Mouse (Mus musculus) lung, postnatal 25 days (tissue): ENCODE measurements around the gene Fzd2.
"Not testable (repeated sequence)": the region's sequence is repeated elsewhere in the genome, so short reads cannot be mapped to it uniquely, and the experiment has no call there.

Source experiments
- DNase-seq: peaks from one replicate; pipeline ENCODE4 v3.0.0; 2022; ENCODE audit warnings: low spot score

Gene Fzd2

DNA sequence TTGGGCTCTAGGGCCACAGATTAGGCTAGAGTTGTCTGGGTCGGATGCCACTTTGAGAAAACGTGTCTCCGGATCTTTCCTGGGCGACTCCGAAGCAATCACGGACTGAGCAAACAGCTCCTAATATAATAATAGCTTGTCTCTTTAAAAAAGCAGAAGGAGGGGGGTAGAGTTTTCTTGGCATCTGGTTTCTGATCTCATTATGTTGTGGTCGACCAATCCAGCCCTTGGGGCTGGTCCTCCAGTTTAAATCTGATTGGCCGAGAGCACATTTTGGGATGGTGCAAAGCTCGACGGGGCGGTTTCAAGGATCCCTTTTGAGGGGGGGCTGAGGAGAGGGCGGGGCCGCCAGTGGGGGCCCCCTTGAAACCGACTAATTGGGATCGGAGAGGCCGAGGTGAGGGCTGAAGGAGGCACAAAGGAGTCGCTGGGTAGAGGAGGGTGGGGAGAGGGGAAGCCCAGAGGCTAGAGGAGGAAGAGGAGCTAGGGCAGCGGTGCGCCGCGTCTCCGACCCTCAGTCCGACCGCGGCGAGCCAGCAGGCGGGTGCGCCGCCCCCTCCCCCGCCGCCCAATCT is at the start of gene Fzd2:
TSS of gene Fzd2 (plus strand) at position 387 of the 575 bp plus-strand sequence.
- peak; percentile 92 for DNase-seq

DNA sequence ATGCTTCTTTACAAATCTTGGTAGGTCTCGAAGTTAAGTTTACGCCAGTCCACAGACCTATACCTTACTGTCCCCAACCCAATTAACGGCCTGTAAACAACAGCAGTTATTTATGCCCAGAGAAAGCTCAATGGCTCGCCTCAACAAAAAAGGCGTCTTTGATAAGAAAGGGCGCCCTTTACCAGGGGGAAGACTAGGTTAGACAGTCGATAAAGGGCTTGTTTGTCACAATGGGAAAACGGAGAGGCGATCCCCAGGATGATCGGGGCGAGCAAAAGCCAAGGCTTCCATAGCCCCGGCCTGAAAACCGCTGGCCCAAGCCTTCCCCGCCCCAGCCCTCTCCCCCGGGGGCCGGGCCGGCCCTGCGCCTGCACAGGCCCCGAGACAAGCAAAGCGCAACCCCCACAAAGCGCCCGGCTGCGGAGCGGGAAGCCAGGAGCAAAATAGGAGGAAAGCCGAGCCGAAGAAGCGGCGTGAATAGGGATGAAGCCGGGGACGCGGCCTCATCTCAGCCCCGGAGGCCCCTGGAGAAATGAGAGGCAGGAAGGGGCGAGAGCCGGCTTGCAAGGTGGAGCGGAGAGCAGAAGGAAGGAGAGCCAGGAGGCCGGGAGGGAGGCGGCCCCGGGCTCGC is 48.7 kb upstream of the Fzd2 start:
- DNase-seq: no peak

DNA sequence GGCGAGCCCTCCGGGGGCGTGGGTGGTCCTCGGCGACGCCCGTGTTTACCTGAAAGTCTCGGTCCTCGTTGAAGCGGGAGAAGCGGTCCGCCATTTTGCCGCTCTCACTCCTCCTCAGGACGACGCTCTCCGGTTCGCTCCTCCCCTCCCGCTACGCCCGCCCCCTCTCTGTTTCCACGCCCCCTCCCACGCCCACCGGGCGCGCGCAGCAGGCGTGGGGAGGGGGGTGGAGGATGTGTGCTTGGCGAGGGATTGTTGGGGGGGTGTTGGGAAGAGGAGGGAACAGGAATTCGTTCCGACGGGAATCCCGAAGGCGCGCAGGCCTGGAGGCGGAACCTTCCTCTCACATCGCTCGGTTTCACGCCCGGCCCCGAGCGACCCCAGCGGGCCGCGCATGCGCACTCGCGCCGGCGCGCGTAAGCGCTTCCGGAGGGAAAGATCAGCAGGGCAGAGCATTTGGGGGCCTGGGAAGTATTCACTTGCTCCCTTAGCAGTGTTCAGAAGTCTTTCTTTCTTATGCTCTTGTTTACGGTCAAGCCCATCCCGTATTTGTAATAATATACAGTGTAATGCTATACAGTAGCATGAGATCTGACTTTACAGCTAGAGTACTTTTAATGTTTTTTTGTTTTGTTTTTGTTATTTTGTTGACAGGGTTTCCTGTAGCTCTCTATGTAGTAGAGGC is 48.0 kb upstream of the Fzd2 start, which contains the start of gene Gpatch8:
TSS of gene Gpatch8 (minus strand) at position 362 of the 685 bp plus-strand sequence.
- DNase-seq: peak; percentile 96

- no peak for DNase-seq
These were observed 47.5 kb upstream of the Fzd2 start for GRCm38 (mm10) chr11:102556716-102557074.

DNA sequence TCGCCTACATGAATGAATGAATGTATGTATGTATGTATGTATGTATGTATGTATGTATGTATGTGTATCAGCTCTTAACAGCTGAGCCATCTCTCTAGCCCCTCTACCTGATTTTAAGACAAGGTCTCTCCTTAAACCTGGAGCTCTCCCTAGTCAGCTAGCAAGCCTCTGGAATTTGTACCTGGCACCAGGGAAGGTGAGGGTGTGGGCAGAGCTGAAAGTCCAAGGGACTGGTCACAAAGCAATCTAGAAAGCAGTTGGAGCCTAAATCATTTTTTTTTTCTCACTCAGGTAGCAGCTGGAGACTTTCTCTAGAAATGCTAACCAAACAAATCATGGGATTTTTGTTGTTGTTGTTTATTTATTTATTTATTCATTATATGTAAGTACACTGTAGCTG is 46.8 kb upstream of the Fzd2 start:
- DNase-seq: no peak

- DNase-seq: no peak
These were observed 45.5 kb upstream of the Fzd2 start for GRCm38 (mm10) chr11:102558704-102559103.

DNA sequence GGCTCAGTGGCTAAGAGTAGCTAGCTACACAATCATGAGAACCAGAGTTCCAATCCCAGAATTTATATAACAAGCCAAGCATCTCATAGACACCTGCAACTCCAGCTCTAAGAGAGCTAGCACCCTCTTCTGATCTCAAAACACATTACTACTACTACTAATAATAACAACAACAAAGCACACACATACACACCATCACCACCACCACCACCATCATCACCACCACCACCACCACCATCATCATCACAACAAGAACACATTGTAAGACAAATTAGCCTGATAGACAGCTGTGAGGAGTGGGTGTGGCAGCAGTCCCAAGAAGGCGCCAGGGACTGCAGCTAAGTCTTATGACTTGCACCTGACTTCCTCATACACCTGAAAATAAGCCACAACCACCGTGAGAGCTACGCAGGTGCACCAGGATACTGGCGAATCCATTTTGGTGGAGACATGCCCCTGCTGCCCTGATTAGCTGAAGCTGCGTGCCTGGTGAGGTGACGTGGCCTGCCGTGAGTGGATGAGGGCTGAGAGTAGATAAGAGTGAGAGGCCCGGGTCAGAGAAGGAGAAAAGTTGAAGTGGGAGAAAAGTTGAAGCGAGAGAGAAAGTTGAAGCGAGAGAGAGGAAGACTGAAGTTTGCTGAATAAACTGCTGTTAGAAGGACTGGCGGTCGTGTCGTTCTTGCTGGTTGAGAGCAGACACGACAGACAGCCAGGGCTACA is 39.1 kb upstream of the Fzd2 start:
- DNase-seq: not testable (repeated sequence)

DNA sequence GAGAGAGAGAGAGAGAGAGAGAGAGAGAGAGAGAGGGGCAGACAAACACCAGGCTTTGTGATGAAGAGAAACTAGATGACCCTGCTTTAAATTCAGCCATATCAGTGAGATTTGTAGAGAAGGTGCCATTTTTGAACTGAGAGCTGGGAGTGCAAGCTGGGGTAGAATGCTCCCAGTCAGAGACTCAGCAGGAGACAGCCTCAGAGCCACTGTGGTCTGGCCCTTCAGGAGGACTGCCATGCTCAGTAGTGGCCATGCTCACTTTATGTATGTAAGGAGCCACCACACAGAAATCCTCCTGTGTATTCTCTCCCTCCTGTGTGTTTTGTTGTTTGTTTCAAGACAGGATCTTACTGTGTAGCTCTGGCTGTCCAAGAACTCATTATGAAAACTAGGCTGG is 38.5 kb upstream of the Fzd2 start:
- DNase-seq: no peak

GRCm38 (mm10) chr11:102566290-102566689 is 37.9 kb upstream of the Fzd2 start:
- DNase-seq: no peak

DNA sequence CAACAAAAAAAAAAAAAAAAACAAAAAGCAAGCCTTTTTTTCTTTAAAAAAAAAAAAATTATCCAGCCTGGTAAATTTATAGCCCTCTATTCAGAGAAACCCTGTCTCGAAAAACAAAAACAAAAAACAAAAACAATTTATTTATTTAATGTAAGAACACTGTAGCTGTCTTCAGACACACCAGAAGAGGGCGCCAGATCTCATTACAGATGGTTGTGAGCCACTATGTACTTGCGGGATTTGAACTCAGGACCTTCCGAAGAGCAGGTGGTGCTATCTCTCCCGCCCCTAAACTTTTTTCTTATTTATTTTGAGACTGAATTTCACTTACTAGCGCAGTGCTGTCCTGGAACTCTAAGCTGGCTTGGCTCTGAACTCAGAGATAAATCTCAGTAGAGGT is 37.0 kb upstream of the Fzd2 start:
- DNase-seq: no peak

DNA sequence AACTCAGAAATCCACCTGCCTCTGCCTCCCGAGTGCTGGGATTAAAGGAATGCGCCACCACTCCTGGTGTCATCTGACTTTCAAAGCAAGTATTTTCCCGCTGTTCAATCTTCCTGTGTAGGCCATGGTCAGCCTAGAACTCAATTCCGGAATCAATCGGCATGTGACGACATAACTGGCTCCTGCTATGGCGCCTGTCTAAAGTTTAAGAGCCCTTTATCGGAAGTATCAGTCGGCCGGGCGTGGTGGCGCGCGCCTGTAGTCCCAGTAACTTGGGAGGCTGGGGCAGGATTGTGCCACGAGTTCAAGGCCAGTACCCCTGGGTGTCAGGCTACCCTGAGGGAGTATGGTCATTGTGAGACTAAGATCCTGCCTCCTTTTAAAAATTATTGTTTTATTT is 36.5 kb upstream of the Fzd2 start:
- DNase-seq: no peak

GRCm38 (mm10) chr11:102568191-102568590 is 36.0 kb upstream of the Fzd2 start:
- no peak for DNase-seq

GRCm38 (mm10) chr11:102568756-102569377 is 35.3 kb upstream of the Fzd2 start:
- DNase-seq: no peak

DNA sequence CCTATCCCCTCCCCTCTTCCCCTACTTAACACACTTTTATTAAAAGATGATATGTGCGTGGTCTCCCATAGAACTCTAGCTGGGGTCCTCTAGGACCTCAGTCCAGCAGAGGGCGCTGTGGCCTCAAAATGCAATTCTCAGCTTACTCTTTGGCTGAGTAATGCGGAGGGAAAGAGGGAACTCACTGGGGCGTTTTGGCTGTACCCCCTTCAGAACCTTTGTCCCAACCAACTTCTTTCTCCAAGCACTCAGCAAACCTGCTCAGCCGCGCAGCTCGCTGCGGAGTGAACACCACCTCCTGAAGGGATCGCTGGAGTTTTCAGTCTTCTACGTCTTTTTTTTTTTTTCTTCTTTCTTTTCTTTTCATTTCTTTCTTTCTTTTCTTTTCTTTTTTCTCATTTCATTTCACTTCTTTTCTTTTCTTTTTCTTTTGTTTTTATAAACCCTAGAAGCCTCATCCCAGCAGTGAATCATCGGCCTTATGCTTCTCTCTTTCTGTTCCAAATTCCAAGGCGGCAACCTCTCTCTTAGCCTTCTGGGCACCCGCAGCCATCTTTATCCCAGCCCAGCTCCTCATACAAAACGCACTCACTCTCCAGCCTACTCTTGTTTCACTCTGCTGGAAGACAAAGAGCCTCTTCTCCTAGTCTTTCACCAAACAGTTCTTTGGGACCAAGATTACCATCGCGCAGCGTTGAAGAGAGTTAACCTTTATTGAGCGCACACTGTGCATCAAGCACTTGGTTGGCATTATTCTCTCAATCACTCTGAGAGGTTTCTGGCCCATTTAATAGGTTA is 31.1 kb upstream of the Fzd2 start:
- DNase-seq: peak; percentile 84

DNA sequence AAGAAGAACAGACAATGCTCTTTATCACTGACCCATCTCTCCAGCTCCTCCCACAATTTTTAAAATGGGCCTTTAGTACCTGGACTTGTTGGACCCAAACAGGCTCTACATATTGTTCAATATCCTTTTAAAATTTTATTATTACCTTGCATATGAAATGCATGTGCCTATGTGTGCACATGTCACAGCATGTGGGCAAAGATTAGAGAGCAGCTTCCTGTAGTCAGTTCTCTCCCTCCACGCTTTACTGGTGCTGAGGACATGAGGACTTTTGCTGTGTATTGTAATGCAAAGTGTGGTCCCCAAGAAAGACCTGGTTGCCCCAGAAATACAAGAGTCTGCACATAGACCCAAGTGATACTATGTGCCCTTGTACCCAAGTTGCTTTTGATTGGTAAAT is 29.2 kb upstream of the Fzd2 start:
- DNase-seq: no peak

- no peak for DNase-seq
These were observed 28.0 kb upstream of the Fzd2 start for GRCm38 (mm10) chr11:102576050-102576754.

DNA sequence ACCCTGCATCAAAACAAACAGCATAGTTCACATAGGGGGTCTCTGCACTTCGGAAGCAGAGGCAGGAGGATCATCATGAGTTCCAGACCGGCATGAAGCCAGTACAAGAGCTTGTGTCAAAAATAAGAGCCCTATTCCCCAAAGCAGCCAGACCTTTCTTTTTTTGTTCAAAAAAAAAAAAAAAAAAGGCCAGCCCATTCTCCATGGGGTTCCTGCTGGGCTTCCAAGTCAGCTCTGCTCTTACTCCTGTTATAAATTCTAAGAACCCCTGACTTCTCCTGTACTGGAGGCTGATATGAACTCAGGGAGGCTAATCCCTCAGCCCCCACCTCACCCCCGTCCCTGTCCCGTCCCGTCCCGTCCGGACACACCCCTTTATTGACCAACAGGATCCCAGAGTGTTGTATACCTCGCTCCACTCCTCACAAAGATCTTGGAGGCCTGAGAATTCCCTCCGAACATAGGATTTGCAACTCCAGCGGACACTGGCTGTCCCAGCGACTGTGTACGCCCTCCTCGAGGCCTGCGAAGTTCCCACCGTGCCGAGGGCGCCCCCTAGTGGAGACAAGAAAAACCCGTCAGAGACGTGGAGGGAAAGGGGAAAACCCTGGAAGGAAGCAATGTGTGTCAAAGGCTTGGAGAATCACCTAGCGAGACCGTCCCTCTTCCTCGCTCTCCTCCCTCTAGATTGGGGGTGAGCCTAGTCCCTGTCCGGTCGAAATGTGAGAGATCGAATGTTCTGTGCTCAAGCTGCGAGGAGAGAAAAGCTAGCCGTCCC is 25.7 kb upstream of the Fzd2 start:
- DNase-seq: peak; percentile 85

DNA sequence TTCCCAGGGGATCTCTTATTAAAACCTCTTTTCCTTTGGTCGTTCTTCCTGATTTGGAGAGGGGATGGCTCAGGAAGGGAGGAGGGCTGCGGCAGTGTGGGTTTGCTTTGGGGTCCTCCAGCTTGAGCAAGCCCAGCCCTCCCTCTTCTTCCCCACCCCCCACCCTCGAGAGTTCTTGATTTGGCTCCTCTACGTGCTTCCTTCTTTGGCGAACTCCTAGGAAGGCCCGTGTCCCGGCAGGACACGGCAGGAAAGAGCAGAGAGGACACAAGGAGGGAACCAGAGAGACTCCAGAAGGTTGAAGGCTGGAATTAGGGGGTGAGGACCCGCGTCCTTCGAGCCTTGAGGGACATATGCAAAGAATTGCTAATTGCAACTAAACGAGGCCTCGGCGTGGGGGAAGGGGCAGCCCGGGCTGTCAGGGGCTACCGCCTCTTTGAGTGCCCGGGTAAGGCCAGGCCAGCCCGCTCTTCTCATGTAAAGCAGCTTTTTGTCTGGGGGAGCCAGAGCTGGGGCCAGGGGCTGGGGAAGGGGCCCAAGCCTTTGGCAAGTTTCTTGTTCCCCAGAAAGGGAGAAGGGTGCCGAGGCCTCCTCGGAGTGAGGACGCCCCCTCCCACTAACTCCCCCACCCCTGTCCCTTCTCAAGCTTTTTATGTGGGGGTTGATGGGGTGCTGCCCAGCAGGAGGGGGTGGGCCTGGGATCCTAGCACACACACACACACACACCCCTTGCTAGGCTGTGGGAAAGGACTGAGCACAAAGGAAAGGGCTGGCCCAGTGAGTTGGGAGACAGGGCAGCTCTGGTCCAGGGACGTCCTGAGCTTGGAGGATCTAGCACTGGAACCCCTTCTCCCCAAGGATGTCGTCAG is 24.8 kb upstream of the Fzd2 start, which contains the start of gene Gm11627:
TSS of gene Gm11627 (minus strand) at position 297 of the 869 bp plus-strand sequence.
- DNase-seq: no peak

DNA sequence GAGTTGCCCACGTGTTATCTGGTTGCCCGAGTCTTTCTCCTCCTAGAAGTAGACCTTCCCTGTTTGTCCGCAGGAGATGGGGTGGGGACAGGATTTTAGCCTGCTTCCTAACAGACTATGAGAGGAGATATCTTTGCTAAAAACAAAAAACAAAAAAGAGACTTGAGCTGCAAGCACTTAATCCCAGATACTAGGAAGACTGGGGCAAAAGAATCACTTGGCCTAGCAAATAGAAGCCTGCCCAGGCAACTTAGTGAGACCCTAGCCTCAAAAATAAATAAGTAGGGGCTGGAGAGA is 24.2 kb upstream of the Fzd2 start:
- no peak for DNase-seq
